Mouse (Mus musculus) adrenal gland, adult 2 months (tissue): Measurements from ENCODE around the gene Nr1i3. TPM values are rescaled to one million over a fixed set of nuclear protein-coding genes. Genes with fewer than 3 reads are reported as not detected.

Experiments
- DNase-seq: peaks from one replicate; pipeline ENCODE4 v3.0.0; 2021
- polyA plus RNA-seq: library from polyadenylated mRNA; depleted of rRNA; stranded (reverse); fragments of >200 nt; gene quantifications from 2 replicates; pipeline ENCODE4 v1.2.3, GENCODE M21; 2012
- total RNA-seq, 2 experiments: library from RNA; stranded (reverse); gene quantifications; 2 replicates each; pipeline ENCODE4 v1.2.3; 2021

Nr1i3 gene
- total and polyA plus RNA-seq, 3 experiments: 0.40 TPM; not detected in 2

DNA sequence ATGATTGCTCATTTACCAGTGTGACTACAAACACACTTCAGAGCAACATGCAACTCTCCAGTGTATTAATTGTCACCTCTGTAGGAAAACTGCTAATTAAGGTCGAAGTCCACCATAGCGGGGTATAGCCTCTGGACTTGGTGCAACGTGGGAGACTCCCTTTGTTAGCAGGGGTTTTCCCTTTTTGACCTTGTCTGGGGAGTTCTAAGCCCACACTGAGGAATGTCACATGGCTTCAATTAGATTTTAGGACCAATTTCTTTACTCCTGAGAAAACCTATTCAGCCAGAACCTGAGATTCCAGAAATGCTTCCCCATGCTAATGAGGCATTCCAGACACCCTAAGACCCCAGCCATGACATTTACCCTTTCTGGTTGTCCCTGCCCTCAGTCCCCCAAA is 16.4 kb downstream of the Nr1i3 start:
- no peak for DNase-seq

DNA sequence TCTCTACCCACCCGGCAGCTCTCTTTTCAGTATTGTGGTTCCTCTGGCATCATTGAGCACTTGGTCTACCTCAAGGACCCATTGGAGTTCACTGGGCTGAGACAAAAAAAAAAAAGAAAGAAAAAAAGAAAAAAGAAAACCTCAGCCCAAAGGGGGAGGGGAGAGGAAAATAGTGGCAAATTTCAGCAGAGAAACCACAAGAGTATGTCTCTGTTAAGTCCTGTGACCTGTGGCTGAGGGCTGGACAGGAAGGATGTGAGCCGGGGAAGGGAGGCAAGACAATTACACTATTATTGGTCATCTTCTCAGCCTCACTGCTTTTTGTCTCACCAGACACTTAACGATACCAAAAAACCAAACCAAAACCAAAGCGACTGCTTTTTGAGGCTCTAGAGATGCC is 18.1 kb downstream of the Nr1i3 start:
- DNase-seq: no peak

GRCm38 (mm10) chr1:171232348-171232747 is 18.6 kb downstream of the Nr1i3 start:
- DNase-seq: peak; percentile 45

DNA sequence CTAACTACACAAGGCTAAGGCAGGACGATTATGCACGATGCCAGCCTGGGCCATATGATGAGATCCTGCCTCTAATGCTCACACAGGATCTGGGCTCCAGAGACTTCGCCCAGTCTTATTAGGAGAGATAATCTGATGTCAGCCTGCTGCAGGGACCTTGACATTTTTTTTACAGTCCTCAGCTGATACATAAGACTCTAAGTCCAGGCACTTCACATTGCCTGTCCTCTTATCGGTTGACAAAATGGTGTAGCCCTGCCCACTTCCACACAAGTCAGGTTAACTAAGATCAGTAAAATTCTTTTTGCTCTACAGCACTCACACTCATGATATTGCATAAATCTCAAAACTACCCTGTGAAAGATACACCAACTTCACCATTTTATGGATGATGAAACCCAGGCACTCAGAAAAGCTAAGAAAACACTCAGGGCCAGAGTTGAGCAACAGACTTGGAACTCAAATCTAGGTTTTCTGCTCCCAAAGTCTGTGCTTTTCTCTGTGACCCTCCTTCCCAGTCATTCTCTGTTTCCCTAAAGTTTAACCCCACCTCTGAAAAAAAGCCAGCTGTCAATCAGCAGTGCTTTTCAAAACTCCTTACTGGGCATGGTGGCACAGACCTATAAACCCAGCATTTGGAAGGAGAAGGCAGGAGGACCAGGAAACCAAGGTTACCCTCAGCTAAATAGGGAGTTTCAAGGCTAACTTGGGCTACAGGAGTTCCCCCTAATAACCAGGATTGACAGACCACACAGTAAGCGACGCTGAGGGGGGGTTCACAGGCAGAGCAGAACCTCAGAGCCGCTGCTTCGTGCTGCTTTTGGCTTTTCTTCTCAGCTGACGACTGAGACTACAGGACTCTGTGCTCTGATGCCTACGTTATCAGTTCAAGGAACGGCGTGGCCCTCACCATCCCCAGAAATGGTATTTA is 19.3 kb downstream of the Nr1i3 start:
- peak; percentile 70 for DNase-seq

DNA sequence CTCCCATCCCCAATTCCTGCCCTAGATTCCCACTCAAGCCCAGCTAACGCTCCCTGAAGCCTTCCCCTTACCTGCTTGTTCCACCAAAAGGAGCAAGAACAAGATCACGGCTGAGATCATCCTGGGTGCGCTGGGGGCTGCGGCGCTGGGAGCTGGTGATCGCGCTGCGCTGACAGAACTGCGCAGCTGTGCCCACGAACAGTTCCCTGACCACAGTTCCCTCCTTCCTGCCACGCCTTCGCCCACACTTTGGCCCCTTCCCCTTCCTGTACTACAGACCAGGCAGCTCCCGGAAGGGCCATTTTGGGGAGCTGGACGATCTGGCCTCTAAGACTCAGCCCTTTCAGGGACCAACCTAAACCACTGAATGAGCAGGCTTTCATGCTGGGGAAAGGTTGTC is 20.4 kb downstream of the Nr1i3 start, which contains the start of gene Fcer1g:
Gene Fcer1g (minus strand): TSS at position 240 of the 400 bp plus-strand sequence.
- no peak for DNase-seq

- no peak for DNase-seq
Observed at GRCm38 (mm10) chr1:171234538-171234937, 20.8 kb downstream of the Nr1i3 start.

- no peak for DNase-seq
Observed at GRCm38 (mm10) chr1:171235791-171236190, 22.0 kb downstream of the Nr1i3 start.

DNA sequence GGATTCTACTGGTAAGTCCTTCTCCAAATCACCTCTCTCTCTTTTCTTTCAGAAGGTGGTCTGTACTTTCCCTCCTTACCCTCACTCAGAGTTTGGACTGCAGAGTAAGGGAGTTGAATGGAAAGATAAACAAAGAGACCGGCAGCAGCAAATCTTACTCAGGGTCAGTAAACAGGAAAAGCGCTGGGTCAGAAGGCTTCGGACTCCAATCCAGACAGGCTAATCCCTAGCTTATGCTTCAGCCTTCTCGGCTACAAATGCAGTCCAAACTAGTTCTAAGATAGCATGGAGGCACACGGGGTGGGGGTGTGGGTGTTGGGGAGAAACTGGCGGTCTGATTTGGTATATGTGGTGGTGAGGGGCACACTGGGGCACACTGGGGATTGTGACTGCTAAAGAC is 23.7 kb downstream of the Nr1i3 start:
- no peak for DNase-seq

DNA sequence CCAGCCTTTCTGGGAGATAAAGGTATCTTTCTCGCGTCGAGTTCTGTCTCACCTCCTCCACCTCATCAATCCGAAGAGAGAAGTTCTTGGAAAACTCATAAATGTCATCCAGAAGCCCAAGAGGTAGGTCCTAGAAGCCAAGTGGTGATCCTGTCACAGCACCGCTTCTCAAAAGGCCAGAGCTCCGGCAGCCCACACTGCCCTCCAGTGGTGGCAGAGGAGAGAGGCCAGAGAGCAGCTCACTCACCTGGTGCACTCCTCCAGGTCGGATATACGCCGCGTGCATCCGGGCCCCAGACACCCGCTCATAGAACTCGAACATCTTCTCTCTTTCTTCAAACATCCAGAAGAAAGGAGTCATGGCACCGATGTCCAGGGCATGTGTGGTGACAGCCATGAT is 24.7 kb downstream of the Nr1i3 start:
- DNase-seq: peak; percentile 83

- peak; percentile 77 for DNase-seq
Observed at GRCm38 (mm10) chr1:171239992-171240744, 26.4 kb downstream of the Nr1i3 start.

DNA sequence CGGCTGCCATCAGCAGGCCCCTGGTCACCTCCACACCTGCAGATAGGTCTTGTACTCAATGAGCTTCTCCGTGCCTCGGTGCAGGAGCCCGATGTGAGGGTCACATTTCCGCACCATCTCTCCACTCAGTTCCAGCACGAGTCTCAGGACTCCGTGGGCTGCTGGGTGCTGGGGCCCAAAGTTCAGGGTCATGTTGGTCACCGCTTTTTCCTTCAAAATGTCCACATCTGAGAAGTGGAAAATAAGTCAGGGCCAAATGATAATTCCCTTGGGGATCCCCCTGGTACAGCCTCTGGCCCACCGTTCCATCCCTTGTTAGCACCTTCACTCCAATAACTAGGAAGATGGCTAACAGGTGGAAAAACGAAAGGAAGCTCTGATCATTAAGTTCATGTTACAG is 27.1 kb downstream of the Nr1i3 start:
- peak; percentile 76 for DNase-seq

- peak; percentile 22 for DNase-seq
Observed at GRCm38 (mm10) chr1:171241952-171242351, 28.2 kb downstream of the Nr1i3 start.

DNA sequence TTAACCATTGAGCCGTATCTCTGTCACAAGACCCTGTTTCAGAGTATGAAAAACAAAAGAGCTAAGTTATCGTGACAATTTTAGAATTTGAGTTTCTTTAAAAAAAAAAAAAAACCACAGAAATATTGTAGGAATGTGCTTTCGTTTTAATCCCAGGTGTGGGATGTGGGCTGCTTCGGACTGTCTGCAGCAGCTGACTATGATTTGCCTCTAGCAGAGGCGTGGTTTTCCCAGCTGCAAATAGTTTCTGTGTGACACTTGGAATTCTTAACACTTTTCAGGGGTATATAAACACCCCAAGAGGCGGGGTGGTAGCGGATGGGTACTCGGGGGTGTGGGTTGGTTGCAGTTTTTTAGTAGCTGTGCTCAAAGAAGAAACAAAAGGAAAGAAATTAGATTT is 31.6 kb downstream of the Nr1i3 start:
- DNase-seq: no peak

GRCm38 (mm10) chr1:171246709-171247452 is 33.1 kb downstream of the Nr1i3 start:
- peak; percentile 98 for DNase-seq

GRCm38 (mm10) chr1:171247453-171247841 is 33.7 kb downstream of the Nr1i3 start:
- no peak for DNase-seq

- peak; percentile 35 for DNase-seq
Observed at GRCm38 (mm10) chr1:171247916-171248315, 34.1 kb downstream of the Nr1i3 start.

GRCm38 (mm10) chr1:171248386-171249226 is 34.8 kb downstream of the Nr1i3 start:
- DNase-seq: peak; percentile 23

- peak; percentile 43 for DNase-seq
Observed at GRCm38 (mm10) chr1:171249913-171250600, 36.3 kb downstream of the Nr1i3 start, which contains the start of gene Adamts4. Adamts4 (plus strand) TSS chr1:171250421.

GRCm38 (mm10) chr1:171250680-171251593 is 37.2 kb downstream of the Nr1i3 start, which contains the start of gene Ndufs2:
Ndufs2 (minus strand) TSS chr1:171251388.
- DNase-seq: peak; percentile 6
